In genomic region chr2:19431186-19431585, GRCm38 (mm10) we compare ENCODE assay signal across 9 mouse cellular contexts. TPM values are rescaled to one million over a fixed set of nuclear protein-coding genes. Genes with fewer than 3 reads are reported as not detected.
DNase-seq lines count a peak whose midpoint lies in the region; ATAC-seq lines count a peak whose summit lies in the region.
"Had no signal": no experiment of that assay in that cellular context is flagged by ENCODE, and none has a peak within 500 bp of the region (broad histone marks: within the 10 kb centered on the region; RNA-seq: fewer than 3 reads in every experiment).

No protein-coding gene starts in this region.

- no peak for DNase-seq in kidney, adult 8-10 months
- peak; percentile 74 for DNase-seq in hindbrain, embryonic 11.5 days (ENCODE audit: low spot score)
- DNase-seq in neural tube, embryonic 11.5 days (ENCODE audit: low spot score), result peak; percentile 78
- no peak for DNase-seq in lung, postnatal 14 days

- no peak overlapping the region for H3K4me2 ChIP-seq in kidney, embryonic 16.5 days (replicated peaks; ENCODE audit: low read depth, low read length)
- H3K4me2 ChIP-seq in hindbrain, embryonic 11.5 days (replicated peaks; ENCODE audit: low read depth, low read length), result peak overlapping the region; percentile 44
- H3K4me2 ChIP-seq in neural tube, embryonic 11.5 days (ENCODE audit: low read depth), result peak overlapping the region; percentile 44

- no peaks in the 10 kb centered on the region for H3K9me3 ChIP-seq in kidney, embryonic 16.5 days (ENCODE audit: low read length)
- no peaks in the 10 kb centered on the region for H3K9me3 ChIP-seq in hindbrain, embryonic 11.5 days (ENCODE audit: control insufficient read depth, low read length)
- H3K9me3 ChIP-seq in neural tube, embryonic 11.5 days (ENCODE audit: control insufficient read depth, low read length), result no peaks in the 10 kb centered on the region

- no peak overlapping the region; the same call in 1 of the 2 replicates for H3K4me3 ChIP-seq in kidney, embryonic 16.5 days (ENCODE audit: low read length)
- peak overlapping the region; percentile 24 for H3K4me3 ChIP-seq in hindbrain, embryonic 11.5 days (ENCODE audit: low read depth, low read length)
- peak overlapping the region; percentile 27 for H3K4me3 ChIP-seq in neural tube, embryonic 11.5 days (ENCODE audit: low read depth, low read length)

- no peaks in the 10 kb centered on the region for H3K36me3 ChIP-seq in kidney, embryonic 16.5 days (ENCODE audit: insufficient read depth, low read length)
- no peaks in the 10 kb centered on the region for H3K36me3 ChIP-seq in hindbrain, embryonic 11.5 days (ENCODE audit: control insufficient read depth, insufficient read depth, low read length)
- no peaks in the 10 kb centered on the region for H3K36me3 ChIP-seq in neural tube, embryonic 11.5 days (ENCODE audit: control insufficient read depth, insufficient read depth, low read length)

- no peaks in the 10 kb centered on the region for H3K4me1 ChIP-seq in kidney, embryonic 16.5 days (ENCODE audit: insufficient read depth, low read length)
- H3K4me1 ChIP-seq in hindbrain, embryonic 11.5 days (replicated peaks; ENCODE audit: control insufficient read depth, insufficient read depth, low read length), result peaks cover 12% of the 10 kb centered on the region
- H3K4me1 ChIP-seq in neural tube, embryonic 11.5 days (ENCODE audit: control insufficient read depth, insufficient read depth, low read length), result peaks cover 8% of the 10 kb centered on the region

- under 1% methylated on average over 18 of the region's 18 CpGs for WGBS in kidney, embryonic 16.5 days
- under 1% methylated on average over 18 of the region's 18 CpGs for WGBS in hindbrain, embryonic 11.5 days
- under 1% methylated on average over 18 of the region's 18 CpGs for WGBS in neural tube, embryonic 11.5 days

- H3K9ac ChIP-seq in kidney, embryonic 16.5 days (replicated peaks; ENCODE audit: low read length), result no peak overlapping the region
- no peak overlapping the region for H3K9ac ChIP-seq in hindbrain, embryonic 11.5 days (ENCODE audit: low read depth, low read length)
- no peak overlapping the region for H3K9ac ChIP-seq in neural tube, embryonic 11.5 days (ENCODE audit: low read length)

- peaks cover 90% of the 10 kb centered on the region for H3K27me3 ChIP-seq in kidney, embryonic 16.5 days (ENCODE audit: insufficient read depth, low read length)
- H3K27me3 ChIP-seq in hindbrain, embryonic 11.5 days (ENCODE audit: control insufficient read depth, insufficient read depth, low read length), result peaks cover 79% of the 10 kb centered on the region
- H3K27me3 ChIP-seq in neural tube, embryonic 11.5 days (ENCODE audit: control insufficient read depth, insufficient read depth, low read length), result peaks cover 78% of the 10 kb centered on the region

- ATAC-seq in kidney, embryonic 16.5 days (ENCODE audit: low FRiP score, low TSS enrichment), result 0 out of 2 replicates have a peak, but pooled peaks have one; percentile 54
- ATAC-seq in common myeloid progenitor, adult 5-6 weeks (replicated peaks; ENCODE audit: low read depth, poor library complexity, severe bottlenecking), result 0 out of 2 replicates have a peak, but pooled peaks have one; percentile 42
- peak; percentile 77 for ATAC-seq in hindbrain, embryonic 11.5 days (ENCODE audit: low FRiP score)
- peak; percentile 62 for ATAC-seq in neural tube, embryonic 11.5 days (ENCODE audit: insufficient read depth, low FRiP score, low TSS enrichment)
- no peak for ATAC-seq in inflammation-experienced regulatory T-cells, adult 6 months
- ATAC-seq in megakaryocyte, adult 5-6 weeks (ENCODE audit: poor library complexity, severe bottlenecking), result no peak

- no peak overlapping the region for H3K27ac ChIP-seq in kidney, embryonic 16.5 days (ENCODE audit: low read length)
- no peak overlapping the region for H3K27ac ChIP-seq in hindbrain, embryonic 11.5 days (ENCODE audit: low read depth, low read length)
- H3K27ac ChIP-seq in neural tube, embryonic 11.5 days (ENCODE audit: low read depth, low read length), result 0 out of 2 replicates have a peak overlapping the region, but pooled peaks have one; percentile 11

RNA-seq across cellular contexts. Expression of gene Ptf1a, which starts 14.3 kb away (rescaled TPM):
- polyA plus RNA-seq in kidney, embryonic 16.5 days (2015; fragmentation: Nextera tagmentation; extraction: Ambion mirVana), result not detected in 2 replicates
- not detected in 2 replicates for total RNA-seq in common myeloid progenitor, adult 5-6 weeks (2017)
- polyA plus RNA-seq in hindbrain, embryonic 11.5 days (2014; fragmentation: Nextera tagmentation; extraction: Ambion mirVana), result 15.5 and 18.0 TPM in 2 replicates
- polyA plus RNA-seq in neural tube, embryonic 11.5 days (2014; fragmentation: Nextera tagmentation; extraction: Ambion mirVana), result 13.0 and 13.6 TPM in 2 replicates
- not detected for polyA plus RNA-seq in inflammation-experienced regulatory T-cells, adult 6 months (2017; shearing (Covaris generic))
- not detected in 2 replicates for total RNA-seq in megakaryocyte, adult 5-6 weeks (2015)
- not detected in 2 replicates for total RNA-seq in megakaryocyte, adult 5-6 weeks (2017)
- polyA plus RNA-seq: small intestine, adult 2 months had no signal

RNA-seq across cellular contexts. Expression of gene Msrb2, which starts 59.9 kb away (rescaled TPM):
- polyA plus RNA-seq in kidney, embryonic 16.5 days (2015; fragmentation: Nextera tagmentation; extraction: Ambion mirVana), result 35.1 and 36.5 TPM in 2 replicates
- 13.6 and 20.0 TPM in 2 replicates for total RNA-seq in common myeloid progenitor, adult 5-6 weeks (2017)
- 13.6 and 14.8 TPM in 2 replicates for polyA plus RNA-seq in hindbrain, embryonic 11.5 days (2014; fragmentation: Nextera tagmentation; extraction: Ambion mirVana)
- 13.3 and 14.6 TPM in 2 replicates for polyA plus RNA-seq in neural tube, embryonic 11.5 days (2014; fragmentation: Nextera tagmentation; extraction: Ambion mirVana)
- polyA plus RNA-seq in inflammation-experienced regulatory T-cells, adult 6 months (2017; shearing (Covaris generic)), result 10 to 100 TPM in 2 of 3 experiments, 1 to 10 TPM in 1; 7.5 to 24.0 (median 21.0) TPM
- total RNA-seq in megakaryocyte, adult 5-6 weeks (2015), result 8.8 and 15.1 TPM in 2 replicates
- 7.0 and 13.2 TPM in 2 replicates for total RNA-seq in megakaryocyte, adult 5-6 weeks (2017)

Comparison
In these comparisons a context has a peak if more than half of its experiments do, and no peak if none do; other contexts are left out.
1. ATAC-seq: peak in kidney, embryonic 16.5 days (single experiment), common myeloid progenitor, adult 5-6 weeks (single experiment), hindbrain, embryonic 11.5 days (single experiment) and neural tube, embryonic 11.5 days (single experiment); none in inflammation-experienced regulatory T-cells, adult 6 months (single experiment) and megakaryocyte, adult 5-6 weeks (single experiment).
2. DNase-seq: peak in hindbrain, embryonic 11.5 days (single experiment) and neural tube, embryonic 11.5 days (single experiment); none in kidney, adult 8-10 months (0 of 2) and lung, postnatal 14 days (single experiment).
3. RNA of gene Ptf1a, which starts 14.3 kb away (polyA plus RNA-seq): 15.5 to 18.0 TPM in hindbrain, embryonic 11.5 days and 13.0 to 13.6 TPM in neural tube, embryonic 11.5 days; not detected in kidney, embryonic 16.5 days and not detected in inflammation-experienced regulatory T-cells, adult 6 months; every median in the first group is over 10 times any median in the second.